Mouse (Mus musculus) CH12.LX (cell line): ENCODE measurements around the gene Nr2c2ap. TPM values are rescaled to one million over a fixed set of nuclear protein-coding genes. Genes with fewer than 3 reads are reported as not detected.

Source experiments
- DNase-seq: peaks from one replicate; pipeline ENCODE4 v3.0.0-alpha.2; 2013; ENCODE audit errors: extremely low read depth
- H3K27ac ChIP-seq: 2 replicates; pipeline ENCODE4 v1.5.1; 2012; ENCODE audit warnings: low read depth, mild to moderate bottlenecking, control low read depth, moderate library complexity; ENCODE audit not compliant: insufficient read depth
- H3K27me3 ChIP-seq: replicated peaks from 2 replicates; pipeline ENCODE3; 2012; ENCODE audit warnings: inconsistent platforms
- H3K36me3 ChIP-seq, 2 experiments: replicated peaks in 1 of 2; 2 replicates each; pipeline versions ENCODE3 to v1.6.1; 2012; ENCODE audit warnings: inconsistent platforms in 1 of 2, low read length in 1 of 2, mild to moderate bottlenecking in 1 of 2, mixed read lengths in 1 of 2, moderate library complexity in 1 of 2; ENCODE audit not compliant: control insufficient read depth in 1 of 2, insufficient read depth in 1 of 2
- H3K4me1 ChIP-seq, 2 experiments: 2 replicates each; pipeline ENCODE4 v1.6.1; 2012; ENCODE audit warnings: inconsistent platforms in 1 of 2, moderate library complexity in 1 of 2; ENCODE audit not compliant: insufficient read depth in 2 of 2, control insufficient read depth in 1 of 2
- H3K4me2 ChIP-seq: 2 replicates; pipeline ENCODE4 v1.6.1; 2012; ENCODE audit warnings: low read depth, mild to moderate bottlenecking, control low read depth; ENCODE audit not compliant: poor library complexity, insufficient read depth, severe bottlenecking
- H3K4me3 ChIP-seq, 3 experiments: fragments of 150-350 bp in 1 of 3; sonication (generic) in 1 of 3; replicated peaks in 1 of 3; 2 replicates each; pipeline versions ENCODE3 to v1.5.1; 2011 to 2012; ENCODE audit warnings: low read depth in 2 of 3, low read length in 2 of 3, mild to moderate bottlenecking in 2 of 3, moderate library complexity in 2 of 3, control low read depth in 1 of 3, improper control_type of control experiment in 1 of 3, inconsistent platforms in 1 of 3, mixed read lengths in 1 of 3; ENCODE audit not compliant: poor library complexity in 1 of 3
- H3K79me2 ChIP-seq: replicated peaks from 2 replicates; pipeline ENCODE4 v1.6.1; 2012; ENCODE audit warnings: mild to moderate bottlenecking, moderate library complexity; ENCODE audit not compliant: control insufficient read depth, poor library complexity, insufficient read depth, severe bottlenecking; ENCODE audit errors: extremely low read depth
- H3K9ac ChIP-seq: 2 replicates; pipeline ENCODE4 v1.6.1; 2012; ENCODE audit warnings: low read depth, mild to moderate bottlenecking, control low read depth, moderate library complexity; ENCODE audit not compliant: insufficient read depth
- H3K9me3 ChIP-seq: replicated peaks from 2 replicates; pipeline ENCODE3; 2012; ENCODE audit warnings: low read length, inconsistent platforms, mixed read lengths
- BHLHE40 ChIP-seq: IDR thresholded peaks from 2 replicates; pipeline ENCODE4 v1.6.1; 2011; ENCODE audit warnings: mild to moderate bottlenecking, low read depth, low read length, improper control_type of control experiment
- CHD1 ChIP-seq: IDR thresholded peaks from 2 replicates; pipeline ENCODE4 v1.6.1; 2012; ENCODE audit warnings: low read depth, low read length, improper control_type of control experiment, inconsistent platforms
- CTCF ChIP-seq, 2 experiments: IDR thresholded peaks in 1 of 2; conservative IDR thresholded peaks in 1 of 2; 2 replicates each; pipeline ENCODE4 v1.5.1; 2011 to 2012; ENCODE audit warnings: low read depth in 2 of 2, low read length in 2 of 2, improper control_type of control experiment in 1 of 2, inconsistent platforms in 1 of 2, mild to moderate bottlenecking in 1 of 2, moderate library complexity in 1 of 2
- E2F4 ChIP-seq: IDR thresholded peaks from 2 replicates; pipeline ENCODE4 v1.6.1; 2011; ENCODE audit warnings: low read depth, low read length, improper control_type of control experiment; ENCODE audit not compliant: insufficient replicate concordance
- ELF1 ChIP-seq: IDR thresholded peaks from 2 replicates; pipeline ENCODE4 v1.6.1; 2014; ENCODE audit warnings: low read depth, mild to moderate bottlenecking, inconsistent platforms, low read length, improper control_type of control experiment
- EP300 ChIP-seq: IDR thresholded peaks from 2 replicates; pipeline ENCODE4 v1.6.1; 2011; ENCODE audit warnings: low read length, improper control_type of control experiment
- ETS1 ChIP-seq: conservative IDR thresholded peaks from 2 replicates; pipeline ENCODE4 v1.6.1; 2012; ENCODE audit warnings: low read depth, mild to moderate bottlenecking, inconsistent platforms, low read length, improper control_type of control experiment, moderate library complexity
- HCFC1 ChIP-seq: IDR thresholded peaks from 2 replicates; pipeline ENCODE4 v1.6.1; 2012; ENCODE audit warnings: low read depth, mild to moderate bottlenecking, inconsistent platforms, low read length, improper control_type of control experiment
- IRF4 ChIP-seq: IDR thresholded peaks from 2 replicates; pipeline ENCODE4 v1.6.1; 2014; ENCODE audit warnings: low read depth, mild to moderate bottlenecking, inconsistent platforms, low read length, improper control_type of control experiment
- JUND ChIP-seq: conservative IDR thresholded peaks from 2 replicates; pipeline ENCODE4 v1.6.1; 2011; ENCODE audit warnings: low read depth, low read length, improper control_type of control experiment
- MAX ChIP-seq: IDR thresholded peaks from 2 replicates; pipeline ENCODE4 v1.6.1; 2011; ENCODE audit warnings: low read length, improper control_type of control experiment
- MEF2A ChIP-seq: IDR thresholded peaks from 2 replicates; pipeline ENCODE4 v1.6.1; 2014; ENCODE audit warnings: low read depth, mild to moderate bottlenecking, inconsistent platforms, low read length, improper control_type of control experiment, borderline replicate concordance
- MXI1 ChIP-seq: IDR thresholded peaks from 2 replicates; pipeline ENCODE4 v1.6.1; 2011; ENCODE audit warnings: mild to moderate bottlenecking, low read depth, low read length, improper control_type of control experiment
- MYC ChIP-seq: IDR thresholded peaks from 2 replicates; pipeline ENCODE4 v1.6.1; 2011; ENCODE audit warnings: low read depth, mild to moderate bottlenecking, improper control_type of control experiment, low read length
- NELFE ChIP-seq: IDR thresholded peaks from 2 replicates; pipeline ENCODE4 v1.6.1; 2011; ENCODE audit warnings: low read depth, low read length, improper control_type of control experiment
- POLR2A ChIP-seq: IDR thresholded peaks from 2 replicates; pipeline ENCODE4 v1.6.1; 2011; ENCODE audit warnings: low read depth, mild to moderate bottlenecking, improper control_type of control experiment, low read length
- RAD21 ChIP-seq: IDR thresholded peaks from 2 replicates; pipeline ENCODE4 v1.6.1; 2011; ENCODE audit warnings: low read depth, mild to moderate bottlenecking, low read length, improper control_type of control experiment, moderate library complexity
- RCOR1 ChIP-seq: conservative IDR thresholded peaks from 2 replicates; pipeline ENCODE4 v1.6.1; 2012; ENCODE audit warnings: low read depth, mild to moderate bottlenecking, inconsistent platforms, low read length, improper control_type of control experiment
- SMC3 ChIP-seq: IDR thresholded peaks from 2 replicates; pipeline ENCODE4 v1.6.1; 2011; ENCODE audit warnings: low read depth, low read length, improper control_type of control experiment
- ZC3H11A ChIP-seq: IDR thresholded peaks from 2 replicates; pipeline ENCODE4 v1.6.1; 2012; ENCODE audit warnings: low read depth, mild to moderate bottlenecking, inconsistent platforms, low read length, improper control_type of control experiment
- dilution Hi-C: fragments of 300-500 bp; cut with MboI; formaldehyde crosslinking; loops from 2 replicates; pipeline ENCODE4 v1.14.3; 2020; ENCODE audit warnings: low sequenced_read_pairs; ENCODE audit not compliant: extremely low pct_unique_long_range_greater_than_20kb, extremely low pct_ligation_motif_present
- in situ Hi-C: fragments of 300-500 bp; cut with MboI; formaldehyde crosslinking; loops from 3 replicates; pipeline ENCODE4 v1.14.3; 2019; ENCODE audit warnings: low sequenced_read_pairs, low pct_ligation_motif_present, low pct_unique_long_range_greater_than_20kb, mixed read lengths
- polyA plus RNA-seq: library from polyadenylated mRNA; unstranded; fragments of >175 nt; gene quantifications from 2 replicates; pipeline ENCODE4 v1.2.1, GENCODE M21; 2012; ENCODE audit warnings: low read depth; ENCODE audit not compliant: insufficient read length
- total RNA-seq, 2 experiments: library from RNA; depleted of rRNA; stranded (reverse); fragments of 300-350 nt in 1 of 2; fragments of >200 nt in 1 of 2; gene quantifications; 2 replicates each; pipeline ENCODE4 v1.2.3; 2012 to 2014

Nr2c2ap gene
- total and polyA plus RNA-seq, 3 experiments = 16.4 to 61.3 (median 22.7) TPM

GRCm38 (mm10) chr8:70178231-70178630 is 47.1 kb downstream of the Nr2c2ap start:
- Histone ChIP-seq H3K9me3 (no peaks in the 10 kb centered on the region), H3K4me2 (no peak overlapping the region), H3K79me2 (peaks cover 7% of the 10 kb centered on the region), H3K27ac (no peak overlapping the region), H3K27me3 (no peaks in the 10 kb centered on the region), H3K4me3 (no peak overlapping the region), H3K4me1 (peaks cover 12 to 24% of the 10 kb centered on the region in 2 experiments; a peak in 3 of 4 replicates), H3K36me3 (peaks cover 51 to 71% of the 10 kb centered on the region in 2 experiments), H3K9ac (no peak overlapping the region)
- dilution Hi-C loops = no loop called here
- in situ Hi-C loops = no loop called here
- no peak for DNase-seq
- TF ChIP-seq E2F4 = no peak
- TF ChIP-seq EP300 = no peak
- TF ChIP-seq MEF2A = no peak
- no peak for TF ChIP-seq NELFE
- TF ChIP-seq IRF4 = no peak
- no peak for TF ChIP-seq ETS1
- TF ChIP-seq CHD1 = no peak
- no peak for TF ChIP-seq BHLHE40
- no peak for TF ChIP-seq ZC3H11A
- TF ChIP-seq HCFC1 = no peak

- H3K4me3 ChIP-seq = no peak overlapping the region
- dilution Hi-C loops = no loop called here
- H3K36me3 ChIP-seq = peaks cover 56 to 77% of the 10 kb centered on the region in 2 experiments
- H3K9ac ChIP-seq = no peak overlapping the region
- H3K79me2 ChIP-seq = no peaks in the 10 kb centered on the region; the same call in 1 of the 2 replicates
- H3K4me1 ChIP-seq = peaks cover 5 to 16% of the 10 kb centered on the region in 2 experiments; a peak in 3 of 4 replicates
- no peaks in the 10 kb centered on the region for H3K9me3 ChIP-seq
- H3K27ac ChIP-seq = no peak overlapping the region
- no peaks in the 10 kb centered on the region for H3K27me3 ChIP-seq
- DNase-seq = no peak
- TF ChIP-seq EP300 = no peak
- TF ChIP-seq JUND = no peak
- TF ChIP-seq POLR2A = no peak
- TF ChIP-seq CTCF (conservative IDR thresholded peaks at IDR 0.05 in 1 of 2, IDR thresholded peaks at IDR 0.05 in 1 of 2; ENCODE audit: low read depth in 2 of 2, low read length in 2 of 2) = peak in 1 of 2 experiments; percentile 53; a peak in 2 of 4 replicates
- TF ChIP-seq MYC = no peak
- no peak for TF ChIP-seq ELF1
- TF ChIP-seq MAX = no peak
- peak; percentile 36 for TF ChIP-seq SMC3
- no peak for TF ChIP-seq RCOR1
- TF ChIP-seq RAD21 = peak; percentile 40
- TF ChIP-seq CHD1 = no peak
- no peak for TF ChIP-seq E2F4
- TF ChIP-seq IRF4 = no peak
- TF ChIP-seq MEF2A = no peak
- TF ChIP-seq NELFE = no peak
- TF ChIP-seq MXI1 = no peak
- TF ChIP-seq ZC3H11A = no peak
- H3K4me2 ChIP-seq = no peak overlapping the region
- in situ Hi-C loops = no loop called here
Observed at GRCm38 (mm10) chr8:70179082-70179481, 47.9 kb downstream of the Nr2c2ap start.
